Mouse (Mus musculus): ENCODE results near the gene Ifit3b. TPM values are rescaled to one million over a fixed set of nuclear protein-coding genes. Genes with fewer than 3 reads are reported as not detected.

Ifit3b gene
- total RNA-seq, 2 experiments from 2014 or later: 0.15 to 0.36 TPM

Other genes starting within 250 kb of the Ifit3b start
- gene Ch25h, start 132.8 kb upstream of the Ifit3b start, total RNA-seq (2021): under 1 TPM in 1 of 2 experiments, not detected in 1; 0.42 TPM
- gene Lipa, start 80.5 kb upstream of the Ifit3b start, total RNA-seq (2021): 10 to 100 TPM; 28.6 to 29.1 TPM
- 1 to 10 TPM; 4.9 to 7.3 TPM for gene Ifit2, start 57.3 kb upstream of the Ifit3b start, total RNA-seq (2021)
- gene Ifit3, start 24.4 kb upstream of the Ifit3b start, total RNA-seq (2021): 1 to 10 TPM in 1 of 2 experiments, under 1 TPM in 1; 0.89 to 1.4 TPM
- gene Ifit1bl1, start 6.0 kb upstream of the Ifit3b start, total RNA-seq (2021): 1 to 10 TPM; 1.1 to 1.3 TPM
- under 1 TPM; 0.53 to 0.77 TPM for gene Ifit1bl2, start 32.8 kb downstream of the Ifit3b start, total RNA-seq (2021)
- under 1 TPM; 0.12 to 0.62 TPM for gene Ifit1, start 32.9 kb downstream of the Ifit3b start, total RNA-seq (2021)
- 1 to 10 TPM; 4.7 to 5.8 TPM for gene Slc16a12, start 139.3 kb downstream of the Ifit3b start, total RNA-seq (2021)

Measured in heart, postnatal 10 days (tissue).